Mouse (Mus musculus): ENCODE measurements around the gene Ctnnd1. TPM values are rescaled to one million over a fixed set of nuclear protein-coding genes. Genes with fewer than 3 reads are reported as not detected.

Ctnnd1 gene
- polyA plus RNA-seq, 1 experiment: 14.7 TPM

GRCm38 (mm10) chr2:84582286-84582685 lies 68.3 kb downstream of the Ctnnd1 start:
- peak in 1 of 2 experiments; percentile 28 for DNase-seq (ENCODE audit: low read depth in 1 of 2, low spot score in 2 of 2)
- TF ChIP-seq POLR2A (IDR thresholded peaks at IDR 0.05; ENCODE audit: low read depth, low read length) (no peak), CTCF (IDR thresholded peaks at IDR 0.05; ENCODE audit: extremely low read depth, insufficient read depth, insufficient read length, insufficient replicate concordance) (no peak)
- no peak overlapping the region for H3K27ac ChIP-seq (ENCODE audit: insufficient read depth, low read length)
- 75% methylated on average over 5 of the region's 5 CpGs for WGBS
- no peaks in the 10 kb centered on the region for H3K36me3 ChIP-seq (ENCODE audit: control insufficient read depth, insufficient read depth, low read length)
- no peaks in the 10 kb centered on the region for H3K4me1 ChIP-seq (ENCODE audit: control insufficient read depth, insufficient read depth, insufficient read length)
- H3K4me3 ChIP-seq (ENCODE audit: extremely low read depth, insufficient read depth, insufficient read length): no peak overlapping the region
- H3K27me3 ChIP-seq (ENCODE audit: control insufficient read depth, insufficient read depth, low read length): no peaks in the 10 kb centered on the region

DNA sequence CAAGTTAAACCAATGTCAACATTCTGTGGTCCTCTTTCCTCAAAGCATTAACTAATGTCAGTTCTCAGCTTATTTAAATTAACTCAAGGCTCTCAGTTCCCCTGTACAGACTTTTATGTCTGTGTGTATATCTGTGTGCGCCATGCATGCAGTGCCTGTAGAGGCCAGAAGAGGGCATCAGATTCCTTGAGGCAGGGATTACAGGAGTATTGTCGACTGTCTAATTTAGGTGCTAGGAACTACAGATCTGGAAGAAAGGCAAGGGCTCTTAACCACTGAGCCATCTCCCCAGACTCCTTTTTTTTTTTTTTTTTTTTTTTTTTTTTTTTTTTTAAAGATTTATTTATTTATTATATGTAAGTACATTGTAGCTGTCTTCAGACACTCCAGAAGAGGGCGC lies 69.4 kb downstream of the Ctnnd1 start:
- H3K4me3 ChIP-seq (ENCODE audit: extremely low read depth, insufficient read depth, insufficient read length): no peak overlapping the region
- no peaks in the 10 kb centered on the region for H3K36me3 ChIP-seq (ENCODE audit: control insufficient read depth, insufficient read depth, low read length)
- WGBS: 84% methylated on average over 2 of the region's 3 CpGs
- TF ChIP-seq POLR2A (IDR thresholded peaks at IDR 0.05; ENCODE audit: low read depth, low read length): no peak
- no peak overlapping the region for H3K27ac ChIP-seq (ENCODE audit: insufficient read depth, low read length)
- no peaks in the 10 kb centered on the region for H3K27me3 ChIP-seq (ENCODE audit: control insufficient read depth, insufficient read depth, low read length)
- H3K4me1 ChIP-seq (ENCODE audit: control insufficient read depth, insufficient read depth, insufficient read length): no peaks in the 10 kb centered on the region
- DNase-seq (ENCODE audit: low read depth in 1 of 2, low spot score in 2 of 2): no peak

DNA sequence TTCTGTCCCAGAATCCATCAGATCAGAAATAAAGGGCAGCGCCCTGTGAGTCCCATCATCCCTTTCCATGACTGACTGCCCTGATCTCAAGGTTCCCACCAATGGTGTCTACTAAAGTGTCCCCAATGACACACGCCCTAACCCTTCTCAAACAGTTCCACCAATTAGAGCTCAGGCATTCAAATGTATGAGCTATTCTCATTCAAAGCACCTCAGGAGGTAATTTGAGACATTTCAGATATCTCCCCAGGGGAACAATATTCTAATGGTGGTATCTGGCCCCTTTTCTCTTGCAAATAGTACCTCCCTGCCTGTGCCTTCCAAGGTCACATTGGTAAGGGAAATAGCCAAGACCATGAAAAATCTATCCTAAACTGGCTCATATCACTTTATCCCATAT lies 71.3 kb downstream of the Ctnnd1 start:
- no peak for DNase-seq (ENCODE audit: low read depth in 1 of 2, low spot score in 2 of 2)
- Histone ChIP-seq H3K4me1 (ENCODE audit: control insufficient read depth, insufficient read depth, insufficient read length) (no peaks in the 10 kb centered on the region), H3K27me3 (ENCODE audit: control insufficient read depth, insufficient read depth, low read length) (no peaks in the 10 kb centered on the region), H3K36me3 (ENCODE audit: control insufficient read depth, insufficient read depth, low read length) (no peaks in the 10 kb centered on the region), H3K27ac (ENCODE audit: insufficient read depth, low read length) (no peak overlapping the region), H3K4me3 (ENCODE audit: extremely low read depth, insufficient read depth, insufficient read length) (no peak overlapping the region)
- TF ChIP-seq POLR2A (IDR thresholded peaks at IDR 0.05; ENCODE audit: low read depth, low read length) (no peak), CTCF (IDR thresholded peaks at IDR 0.05; ENCODE audit: extremely low read depth, insufficient read depth, insufficient read length, insufficient replicate concordance) (no peak)
- 98% methylated on average over 2 of the region's 2 CpGs for WGBS

GRCm38 (mm10) chr2:84574130-84574529 lies 76.4 kb downstream of the Ctnnd1 start:
- no peak for DNase-seq (ENCODE audit: low read depth in 1 of 2, low spot score in 2 of 2)
- 93% methylated on average over 4 of the region's 4 CpGs for WGBS
- no peak for TF ChIP-seq POLR2A (IDR thresholded peaks at IDR 0.05; ENCODE audit: low read depth, low read length)
- no peak for TF ChIP-seq CTCF (IDR thresholded peaks at IDR 0.05; ENCODE audit: extremely low read depth, insufficient read depth, insufficient read length, insufficient replicate concordance)
- Histone ChIP-seq H3K4me3 (ENCODE audit: extremely low read depth, insufficient read depth, insufficient read length) (no peak overlapping the region), H3K36me3 (ENCODE audit: control insufficient read depth, insufficient read depth, low read length) (no peaks in the 10 kb centered on the region), H3K27ac (ENCODE audit: insufficient read depth, low read length) (no peak overlapping the region), H3K4me1 (ENCODE audit: control insufficient read depth, insufficient read depth, insufficient read length) (no peaks in the 10 kb centered on the region), H3K27me3 (ENCODE audit: control insufficient read depth, insufficient read depth, low read length) (no peaks in the 10 kb centered on the region)

DNA sequence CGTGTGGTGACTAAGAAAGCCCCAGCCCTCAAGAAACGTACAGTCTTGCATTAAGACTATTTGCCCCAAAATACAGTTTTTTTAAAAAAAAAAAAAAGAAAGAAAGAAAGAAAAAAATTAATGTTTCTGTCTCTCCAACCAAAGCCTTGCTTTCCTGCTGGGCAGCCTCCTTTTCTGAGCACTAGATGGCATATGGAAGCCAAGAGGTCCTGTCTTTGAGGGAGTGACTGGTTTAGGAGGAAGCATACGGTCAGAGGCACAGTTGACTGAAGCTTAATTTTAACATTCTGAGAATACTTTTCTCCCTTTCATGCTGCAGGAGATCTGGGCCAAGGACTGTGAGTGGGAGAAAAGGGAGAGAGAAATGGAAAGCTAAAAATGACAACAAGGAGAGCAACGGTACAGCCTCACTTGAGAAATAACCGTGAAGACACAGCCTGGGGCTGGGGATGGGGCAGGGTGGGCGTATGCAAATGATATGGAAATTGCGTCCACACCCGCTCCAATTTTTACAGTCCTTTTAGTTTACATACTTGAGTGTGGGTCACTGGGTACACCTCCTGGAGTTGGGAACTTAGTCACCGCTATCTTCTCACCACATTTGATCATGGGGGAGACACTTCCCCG lies 93.6 kb downstream of the Ctnnd1 start:
- no peak overlapping the region for H3K4me3 ChIP-seq (ENCODE audit: extremely low read depth, insufficient read depth, insufficient read length)
- H3K27ac ChIP-seq (ENCODE audit: insufficient read depth, low read length): no peak overlapping the region
- 61% methylated on average over 10 of the region's 10 CpGs for WGBS
- H3K27me3 ChIP-seq (ENCODE audit: control insufficient read depth, insufficient read depth, low read length): no peaks in the 10 kb centered on the region
- no peak for DNase-seq (ENCODE audit: low read depth in 1 of 2, low spot score in 2 of 2)
- H3K4me1 ChIP-seq (ENCODE audit: control insufficient read depth, insufficient read depth, insufficient read length): no peaks in the 10 kb centered on the region
- TF ChIP-seq CTCF (IDR thresholded peaks at IDR 0.05; ENCODE audit: extremely low read depth, insufficient read depth, insufficient read length, insufficient replicate concordance) (no peak), POLR2A (IDR thresholded peaks at IDR 0.05; ENCODE audit: low read depth, low read length) (no peak)
- no peaks in the 10 kb centered on the region for H3K36me3 ChIP-seq (ENCODE audit: control insufficient read depth, insufficient read depth, low read length)

DNA sequence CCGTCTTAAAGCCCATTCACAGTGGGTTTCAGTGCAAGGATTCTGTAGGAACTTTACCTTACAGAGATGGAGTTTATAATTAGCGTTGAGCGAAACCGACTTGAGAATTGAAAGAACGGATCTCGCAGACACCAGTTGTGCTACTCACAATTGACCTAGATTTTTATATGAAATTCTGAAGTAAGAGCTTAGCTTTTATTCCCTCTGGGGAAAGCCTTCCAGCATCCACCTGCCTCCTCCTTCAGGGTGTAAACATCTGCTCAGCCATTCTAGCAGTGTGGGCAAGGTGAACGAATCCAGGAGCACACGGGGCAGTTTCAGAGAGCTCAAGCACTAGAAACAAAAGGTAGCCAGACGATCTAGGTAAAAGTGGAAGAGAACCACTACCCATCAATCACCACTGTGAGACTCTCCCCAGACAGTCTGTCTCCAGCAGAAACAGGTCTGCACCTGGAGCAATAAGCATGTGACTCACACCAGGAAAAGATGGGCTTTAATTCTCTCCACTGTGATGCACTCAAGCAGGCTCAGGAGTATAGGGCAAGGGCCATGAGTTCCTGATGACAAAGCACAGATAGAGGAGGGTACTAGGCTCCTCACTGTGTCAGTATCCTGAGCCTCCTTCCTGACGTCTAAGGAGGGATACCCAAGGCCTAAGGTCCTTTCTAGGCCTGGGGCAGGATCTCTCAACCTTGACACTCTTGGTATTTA lies 99.0 kb downstream of the Ctnnd1 start:
- Histone ChIP-seq H3K4me3 (ENCODE audit: extremely low read depth, insufficient read depth, insufficient read length) (no peak overlapping the region), H3K36me3 (ENCODE audit: control insufficient read depth, insufficient read depth, low read length) (no peaks in the 10 kb centered on the region), H3K4me1 (ENCODE audit: control insufficient read depth, insufficient read depth, insufficient read length) (no peaks in the 10 kb centered on the region), H3K27me3 (ENCODE audit: control insufficient read depth, insufficient read depth, low read length) (no peaks in the 10 kb centered on the region), H3K27ac (ENCODE audit: insufficient read depth, low read length) (no peak overlapping the region)
- DNase-seq (ENCODE audit: low read depth in 1 of 2, low spot score in 2 of 2): no peak
- no peak for TF ChIP-seq CTCF (IDR thresholded peaks at IDR 0.05; ENCODE audit: extremely low read depth, insufficient read depth, insufficient read length, insufficient replicate concordance)
- TF ChIP-seq POLR2A (IDR thresholded peaks at IDR 0.05; ENCODE audit: low read depth, low read length): no peak
- 89% methylated on average over 10 of the region's 10 CpGs for WGBS

Other genes with a start within 250 kb of the Ctnnd1 start
- 4.5 and 6.0 TPM in 2 replicates for gene Calcrl, start 225.4 kb downstream of the Ctnnd1 start, polyA plus RNA-seq (2012; rRNA removed)
- 4.4 and 5.1 TPM in 2 replicates for gene Tfpi, start 174.0 kb downstream of the Ctnnd1 start, polyA plus RNA-seq (2012; rRNA removed)
- not detected in 2 replicates for gene Btbd18, start 8.3 kb upstream of the Ctnnd1 start, polyA plus RNA-seq (2012; rRNA removed)
- 52.6 and 76.8 TPM in 2 replicates for gene Selenoh, start 20.0 kb upstream of the Ctnnd1 start, polyA plus RNA-seq (2012; rRNA removed)
- gene Gm28635, start 27.3 kb upstream of the Ctnnd1 start, polyA plus RNA-seq (2012; rRNA removed): not detected in 2 replicates
- 4.9 and 5.0 TPM in 2 replicates for gene Med19, start 27.6 kb upstream of the Ctnnd1 start, polyA plus RNA-seq (2012; rRNA removed)
- gene Tmx2, start 28.4 kb upstream of the Ctnnd1 start, polyA plus RNA-seq (2012; rRNA removed): 25.3 and 32.3 TPM in 2 replicates
- 24.2 and 27.1 TPM in 2 replicates for gene Zdhhc5, start 64.4 kb upstream of the Ctnnd1 start, polyA plus RNA-seq (2012; rRNA removed)
- gene Clp1, start 76.6 kb upstream of the Ctnnd1 start, polyA plus RNA-seq (2012; rRNA removed): 12.8 and 13.3 TPM in 2 replicates
- 28.2 and 42.6 TPM in 2 replicates for gene Ypel4, start 83.3 kb upstream of the Ctnnd1 start, polyA plus RNA-seq (2012; rRNA removed)
- gene Gm19426, start 92.9 kb upstream of the Ctnnd1 start, polyA plus RNA-seq (2012; rRNA removed): 0.28 and 0.32 TPM in 2 replicates
- 135 and 186 TPM in 2 replicates for gene Serping1, start 124.7 kb upstream of the Ctnnd1 start, polyA plus RNA-seq (2012; rRNA removed)
- gene Ube2l6, start 148.1 kb upstream of the Ctnnd1 start, polyA plus RNA-seq (2012; rRNA removed): 125 and 250 TPM in 2 replicates
- gene Smtnl1, start 171.9 kb upstream of the Ctnnd1 start, polyA plus RNA-seq (2012; rRNA removed): 0.04 TPM in 1 of 2 replicates, not detected in the other
- gene Timm10, start 176.2 kb upstream of the Ctnnd1 start, polyA plus RNA-seq (2012; rRNA removed): 19.0 and 24.4 TPM in 2 replicates
- gene Slc43a1, start 188.1 kb upstream of the Ctnnd1 start, polyA plus RNA-seq (2012; rRNA removed): 59.6 and 70.0 TPM in 2 replicates
- gene Rtn4rl2, start 235.9 kb upstream of the Ctnnd1 start, polyA plus RNA-seq (2012; rRNA removed): 3.0 and 7.3 TPM in 2 replicates

Measured in spleen, adult 2 months (tissue).